Mouse (Mus musculus): ENCODE measurements around the gene Atp2c2. TPM values are rescaled to one million over a fixed set of nuclear protein-coding genes. Genes with fewer than 3 reads are reported as not detected.

The Atp2c2 gene
- total and polyA plus RNA-seq, 3 experiments: 0.27 to 0.58 TPM; not detected in 1

DNA sequence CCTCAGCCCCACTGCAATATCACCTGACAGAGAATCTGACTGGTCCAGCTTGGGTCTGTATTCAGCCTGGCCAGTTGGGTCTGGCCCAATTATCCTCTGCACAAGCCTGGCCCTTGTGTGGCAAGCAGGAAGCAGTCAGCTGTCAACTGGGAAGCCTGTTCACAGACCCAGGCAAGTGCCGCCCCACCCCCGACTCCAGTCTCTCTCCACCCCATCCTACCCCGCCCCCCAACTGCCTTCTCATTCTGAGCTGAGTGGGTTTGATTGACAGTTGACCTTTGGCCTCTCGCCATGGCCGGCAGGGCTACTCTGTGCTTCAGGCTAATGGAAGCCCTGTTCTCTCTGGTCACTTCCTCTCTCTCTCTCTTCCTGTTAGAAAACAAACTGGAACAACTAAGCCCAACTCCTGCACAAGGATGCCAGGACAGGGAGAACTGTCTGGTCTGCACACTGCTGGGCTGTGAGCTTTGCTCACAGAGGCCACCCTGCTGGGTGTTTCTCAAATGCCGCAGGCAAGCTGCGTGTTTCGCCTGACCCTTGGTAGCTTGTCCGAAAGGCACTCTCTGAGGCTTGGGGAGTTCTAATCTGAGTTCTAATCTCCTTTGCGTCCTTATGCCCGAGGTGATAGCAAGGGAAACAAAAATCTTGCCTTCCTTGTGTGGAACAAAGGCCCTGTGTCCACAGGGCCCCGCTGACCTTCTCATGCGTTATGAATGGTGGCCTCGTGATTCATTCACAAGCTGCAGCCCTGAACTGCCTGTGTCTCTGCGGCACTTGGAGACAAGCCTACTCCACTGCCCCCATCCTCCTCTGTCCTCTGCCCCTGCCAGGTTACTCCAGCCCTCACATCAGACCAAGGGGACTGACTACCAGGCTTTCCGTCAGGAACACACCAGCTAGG is 92.2 kb downstream of the Atp2c2 start:
- Histone ChIP-seq H3K27me3 (ENCODE audit: control insufficient read depth in 1 of 2, insufficient read depth in 2 of 2, low read length in 2 of 2) (no peaks in the 10 kb centered on the region), H3K79me2 (ENCODE audit: control insufficient read depth, insufficient read depth, low read length, poor library complexity) (no peaks in the 10 kb centered on the region), H3K36me3 (ENCODE audit: control insufficient read depth in 1 of 2, insufficient read depth in 2 of 2, low read length in 2 of 2) (peaks cover 0 to 3% of the 10 kb centered on the region in 2 experiments; a peak in 1 of 4 replicates), H3K9ac (ENCODE audit: control insufficient read depth, low read depth, low read length, poor library complexity, severe bottlenecking) (no peak overlapping the region), H3K4me3 (ENCODE audit: control insufficient read depth in 1 of 2, insufficient read depth in 1 of 2, low read depth in 2 of 2, low read length in 2 of 2) (no peak overlapping the region), H3K27ac (ENCODE audit: control insufficient read depth, low read depth, low read length) (no peak overlapping the region), H3K4me1 (ENCODE audit: control insufficient read depth in 1 of 2, insufficient read depth in 2 of 2, low read length in 2 of 2) (peaks cover 0 to 7% of the 10 kb centered on the region in 2 experiments; a peak in 2 of 4 replicates), H3K9me3 (replicated peaks; ENCODE audit: insufficient read depth, low read length) (no peaks in the 10 kb centered on the region)
- TF ChIP-seq GATA1 (IDR thresholded peaks at IDR 0.05; ENCODE audit: low read depth, low read length) (no peak), JUND (IDR thresholded peaks at IDR 0.05; ENCODE audit: low read depth, low read length) (no peak), MXI1 (IDR thresholded peaks at IDR 0.05; ENCODE audit: low read depth, low read length) (no peak), NELFE (IDR thresholded peaks at IDR 0.05; ENCODE audit: low read depth, low read length) (no peak), SIN3A (IDR thresholded peaks at IDR 0.05; ENCODE audit: low read length) (no peak), TBP (IDR thresholded peaks at IDR 0.05; ENCODE audit: low read depth, low read length) (no peak), MAFK (IDR thresholded peaks at IDR 0.05; ENCODE audit: borderline replicate concordance, low read depth, low read length) (no peak), UBTF (IDR thresholded peaks at IDR 0.05; ENCODE audit: borderline replicate concordance, insufficient read depth, low read depth, low read length) (no peak), ETS1 (IDR thresholded peaks at IDR 0.05; ENCODE audit: low read depth, low read length) (no peak), POLR2AphosphoS5 (IDR thresholded peaks at IDR 0.05; ENCODE audit: borderline replicate concordance, low read depth, low read length) (no peak), SMC3 (IDR thresholded peaks at IDR 0.05; ENCODE audit: low read depth, low read length) (no peak), ZKSCAN1 (IDR thresholded peaks at IDR 0.05; ENCODE audit: low read depth, low read length) (no peak), CHD1 (IDR thresholded peaks at IDR 0.05; ENCODE audit: low read depth, low read length) (no peak), GABPA (IDR thresholded peaks at IDR 0.05; ENCODE audit: low read depth, low read length) (no peak), ZNF384 (IDR thresholded peaks at IDR 0.05; ENCODE audit: low read depth, low read length) (no peak)
- DNase-seq (ENCODE audit: low read depth, low spot score): no peak

DNA sequence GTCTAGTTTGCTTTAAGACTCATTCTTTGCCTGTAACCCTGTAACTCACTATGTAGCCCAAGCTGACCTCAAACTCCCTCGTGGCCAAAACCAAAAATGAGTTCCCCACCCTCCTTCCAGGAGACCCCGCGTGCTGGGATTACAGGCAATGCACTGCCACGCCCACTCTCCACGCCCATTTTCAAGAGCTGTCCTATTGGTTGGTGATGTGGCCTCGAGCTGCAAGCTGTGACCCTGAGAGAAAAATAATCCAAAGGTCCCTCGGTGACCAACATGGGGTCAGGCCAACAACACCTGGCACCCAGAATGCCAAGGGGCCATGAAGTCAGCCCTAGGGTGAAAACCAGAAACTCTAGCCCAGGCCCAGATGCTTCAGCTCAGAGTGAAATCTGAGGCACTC is 94.9 kb downstream of the Atp2c2 start:
- no peaks in the 10 kb centered on the region for H3K79me2 ChIP-seq (ENCODE audit: control insufficient read depth, insufficient read depth, low read length, poor library complexity)
- H3K4me1 ChIP-seq (ENCODE audit: control insufficient read depth in 1 of 2, insufficient read depth in 2 of 2, low read length in 2 of 2): peaks cover 0 to 8% of the 10 kb centered on the region in 2 experiments; a peak in 3 of 4 replicates
- H3K4me3 ChIP-seq (ENCODE audit: control insufficient read depth in 1 of 2, insufficient read depth in 1 of 2, low read depth in 2 of 2, low read length in 2 of 2): no peak overlapping the region
- no peak for TF ChIP-seq MXI1 (IDR thresholded peaks at IDR 0.05; ENCODE audit: low read depth, low read length)
- no peak for TF ChIP-seq RCOR1 (IDR thresholded peaks at IDR 0.05; ENCODE audit: low read depth, low read length)
- TF ChIP-seq CHD1 (IDR thresholded peaks at IDR 0.05; ENCODE audit: low read depth, low read length): no peak
- no peak for TF ChIP-seq TCF12 (IDR thresholded peaks at IDR 0.05; ENCODE audit: low read depth, low read length)
- TF ChIP-seq RAD21 (IDR thresholded peaks at IDR 0.05; ENCODE audit: low read depth, low read length): no peak
- TF ChIP-seq POLR2A (IDR thresholded peaks at IDR 0.05; ENCODE audit: control insufficient read depth in 1 of 2, insufficient read depth in 1 of 2, low read depth in 1 of 2, low read length in 2 of 2, poor library complexity in 1 of 2): no peak
- TF ChIP-seq HCFC1 (IDR thresholded peaks at IDR 0.05; ENCODE audit: low read depth, low read length): no peak
- TF ChIP-seq MAFK (IDR thresholded peaks at IDR 0.05; ENCODE audit: borderline replicate concordance, low read depth, low read length): no peak
- no peak for TF ChIP-seq SIN3A (IDR thresholded peaks at IDR 0.05; ENCODE audit: low read length)
- no peak for TF ChIP-seq E2F4 (IDR thresholded peaks at IDR 0.05; ENCODE audit: borderline replicate concordance, low read depth, low read length)
- no peak for TF ChIP-seq JUND (IDR thresholded peaks at IDR 0.05; ENCODE audit: low read depth, low read length)
- no peak for TF ChIP-seq GATA1 (IDR thresholded peaks at IDR 0.05; ENCODE audit: low read depth, low read length)
- no peak for TF ChIP-seq TBP (IDR thresholded peaks at IDR 0.05; ENCODE audit: low read depth, low read length)
- no peak overlapping the region for H3K27ac ChIP-seq (ENCODE audit: control insufficient read depth, low read depth, low read length)
- no peak for DNase-seq (ENCODE audit: low read depth, low spot score)
- no peaks in the 10 kb centered on the region for H3K9me3 ChIP-seq (replicated peaks; ENCODE audit: insufficient read depth, low read length)
- no peaks in the 10 kb centered on the region for H3K36me3 ChIP-seq (ENCODE audit: control insufficient read depth in 1 of 2, insufficient read depth in 2 of 2, low read length in 2 of 2)
- no peaks in the 10 kb centered on the region for H3K27me3 ChIP-seq (ENCODE audit: control insufficient read depth in 1 of 2, insufficient read depth in 2 of 2, low read length in 2 of 2)
- H3K9ac ChIP-seq (ENCODE audit: control insufficient read depth, low read depth, low read length, poor library complexity, severe bottlenecking): no peak overlapping the region
